Mouse (Mus musculus): ENCODE results near the gene Gtf2f1.

Gene Gtf2f1

DNA sequence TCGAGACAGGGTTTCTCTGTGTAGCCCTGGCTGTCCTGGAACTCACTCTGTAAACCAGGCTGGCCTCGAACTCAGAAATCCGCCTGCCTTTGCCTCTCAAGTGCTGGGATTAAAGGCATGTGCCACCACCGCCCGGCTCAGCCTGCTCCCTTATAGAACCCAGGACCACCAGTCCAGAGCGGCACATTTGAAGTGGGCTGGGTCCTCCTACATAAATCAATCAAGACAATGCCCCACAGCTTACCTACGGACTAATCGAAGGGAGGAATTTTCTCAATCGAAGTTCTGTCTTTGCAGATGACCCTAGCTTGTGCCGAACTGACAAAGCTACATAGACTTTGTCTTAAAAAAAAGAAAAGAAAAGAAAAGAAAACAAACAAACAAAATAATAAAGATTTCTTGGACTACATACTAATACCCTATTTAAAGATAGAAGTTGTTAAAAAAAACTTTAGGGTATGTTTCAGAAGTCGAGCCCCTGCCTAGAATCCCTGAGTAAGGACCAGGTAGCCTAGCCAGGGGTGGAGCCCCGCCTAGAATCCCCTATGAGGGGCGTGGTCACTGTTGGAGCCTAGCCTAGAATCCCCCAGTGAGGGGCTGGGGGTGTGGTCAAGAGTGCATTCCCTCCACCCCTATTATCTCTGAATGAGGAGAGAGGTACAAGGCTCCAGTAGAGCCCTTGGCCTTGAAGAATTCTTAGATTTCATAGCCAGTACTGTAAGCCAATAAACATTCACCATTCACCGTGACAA, 37.0 kb downstream of the Gtf2f1 start:
- DNase-seq, result no peak

DNA sequence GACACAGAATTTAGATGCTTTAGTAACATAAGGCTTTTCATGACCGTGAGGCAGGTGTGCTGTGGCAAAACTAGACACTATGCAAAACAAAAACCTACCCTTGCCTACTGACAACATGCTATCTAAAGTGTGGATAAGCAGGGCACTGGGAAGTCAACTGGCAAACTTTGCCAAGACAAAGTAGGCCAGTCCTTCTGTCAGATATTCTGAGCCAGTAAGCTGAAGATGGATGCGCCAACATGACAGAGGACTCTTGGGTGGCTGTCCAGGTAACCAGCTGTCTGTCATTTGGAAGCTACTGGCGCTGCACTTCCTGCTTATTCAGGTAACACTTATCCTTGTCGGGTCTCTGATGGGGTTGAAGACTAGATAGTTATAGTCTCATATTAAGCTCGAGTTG, 41.0 kb downstream of the Gtf2f1 start:
- DNase-seq, result no peak

DNA sequence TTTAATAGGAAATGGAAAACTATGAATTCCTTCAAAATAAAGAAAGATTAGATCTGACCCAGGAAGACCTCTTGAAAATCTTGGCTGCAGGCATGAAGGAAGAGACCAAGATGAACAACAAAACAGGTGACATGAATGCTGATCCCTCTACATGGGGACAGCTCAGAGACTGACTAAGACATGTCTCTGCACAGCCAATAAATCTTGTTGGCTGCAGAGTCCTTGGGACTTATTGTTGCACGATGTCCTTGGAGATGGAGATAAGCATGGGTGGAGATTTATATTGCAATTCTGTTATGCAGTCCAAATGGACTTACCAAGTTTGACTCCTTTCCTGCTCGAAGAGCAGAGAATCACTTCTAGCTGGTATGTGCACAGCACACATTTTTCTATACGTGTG, 41.8 kb downstream of the Gtf2f1 start:
- no peak for DNase-seq

DNA sequence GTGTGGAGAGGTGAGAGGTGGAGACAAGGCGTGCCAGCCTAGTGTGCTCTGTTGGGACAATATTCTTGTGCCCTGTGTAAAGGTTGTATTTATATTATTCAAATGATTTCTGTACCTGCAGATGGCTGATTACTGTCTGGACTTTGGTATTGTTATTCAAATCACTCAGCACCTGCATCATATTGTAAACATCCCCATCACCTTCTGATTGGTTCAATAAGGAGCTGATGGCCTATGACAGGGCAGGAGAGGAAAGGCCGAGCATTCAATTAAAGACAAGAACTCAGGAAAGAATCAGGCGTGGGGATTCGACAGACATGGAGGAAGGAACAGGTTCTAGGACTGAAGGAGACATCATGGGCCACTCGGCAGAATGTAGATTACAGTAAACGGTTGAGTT, 47.4 kb downstream of the Gtf2f1 start:
- no peak for DNase-seq

DNA sequence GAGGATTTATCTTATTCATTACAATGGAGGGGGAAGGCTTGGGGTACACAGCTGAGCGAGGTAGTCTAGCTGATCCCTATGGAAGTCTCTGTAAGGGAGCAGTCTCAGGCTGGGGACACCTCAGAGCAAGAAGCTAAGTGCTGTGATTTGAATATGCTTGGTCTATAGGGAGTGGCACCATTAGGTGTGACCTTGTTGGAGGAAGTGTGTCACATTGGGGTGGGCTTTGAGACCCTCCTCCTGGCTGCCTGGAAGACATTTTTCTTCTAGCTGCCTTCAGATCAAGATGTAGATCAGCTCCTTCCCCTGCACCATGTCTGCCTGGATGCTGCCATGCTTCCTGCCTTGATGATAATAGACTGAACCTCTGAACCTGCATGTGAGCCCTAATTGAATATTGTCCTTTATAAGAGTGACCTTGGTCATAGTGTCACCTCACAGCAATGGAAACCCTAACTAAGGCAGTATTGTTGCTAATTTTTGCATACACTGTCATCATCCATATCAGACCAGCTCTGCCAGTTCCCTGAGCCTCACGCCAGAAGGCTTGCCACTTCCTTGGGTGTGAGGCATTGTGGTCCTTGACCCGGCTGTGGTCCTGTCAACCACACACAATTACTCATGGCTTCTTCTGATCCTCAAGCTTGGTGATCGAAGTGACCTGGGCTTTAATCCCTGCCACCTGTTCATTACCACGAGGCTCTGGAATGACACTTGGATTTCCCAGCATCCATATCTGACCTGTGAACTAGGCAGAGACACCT, 48.3 kb downstream of the Gtf2f1 start:
- DNase-seq, result no peak

DNA sequence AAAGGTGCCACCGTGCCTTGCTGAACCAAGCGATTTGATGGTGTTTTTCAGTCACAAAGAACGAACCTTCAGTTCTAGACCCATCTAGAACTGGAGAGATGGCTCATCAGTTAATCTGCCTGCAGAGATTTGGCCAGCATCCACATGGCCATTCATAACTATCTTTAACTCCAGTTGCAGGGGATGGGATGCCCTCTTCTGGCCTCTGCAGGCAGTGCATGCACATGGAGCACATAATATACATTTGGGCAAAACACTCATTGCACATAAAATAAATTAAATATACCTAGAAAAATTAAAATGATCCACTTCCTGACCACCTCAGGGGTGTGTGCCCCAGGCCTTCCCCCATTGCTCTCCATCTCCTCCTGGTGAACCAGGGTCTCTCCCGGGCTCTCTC, 49.2 kb downstream of the Gtf2f1 start:
- no peak for DNase-seq

DNA sequence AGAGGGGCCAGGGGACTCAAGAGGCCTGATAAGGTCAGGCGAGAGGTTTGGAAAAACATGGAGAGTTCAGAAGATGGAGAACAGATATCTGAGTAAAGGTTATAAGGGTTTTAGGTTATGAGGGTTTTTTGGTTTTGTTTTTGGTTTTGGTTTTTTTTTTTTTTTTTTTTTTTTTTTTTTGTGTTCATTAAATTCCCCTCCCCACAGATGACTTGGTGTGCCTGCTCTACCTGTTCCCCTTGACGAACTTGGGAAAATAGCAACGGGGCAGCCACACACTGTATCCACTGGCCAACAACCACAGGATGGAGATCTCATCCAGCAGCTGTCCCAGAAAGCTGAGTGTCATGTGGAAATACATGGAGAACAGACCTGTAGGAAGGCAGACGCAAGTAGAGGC, 52.4 kb downstream of the Gtf2f1 start:
- DNase-seq, result no peak

DNA sequence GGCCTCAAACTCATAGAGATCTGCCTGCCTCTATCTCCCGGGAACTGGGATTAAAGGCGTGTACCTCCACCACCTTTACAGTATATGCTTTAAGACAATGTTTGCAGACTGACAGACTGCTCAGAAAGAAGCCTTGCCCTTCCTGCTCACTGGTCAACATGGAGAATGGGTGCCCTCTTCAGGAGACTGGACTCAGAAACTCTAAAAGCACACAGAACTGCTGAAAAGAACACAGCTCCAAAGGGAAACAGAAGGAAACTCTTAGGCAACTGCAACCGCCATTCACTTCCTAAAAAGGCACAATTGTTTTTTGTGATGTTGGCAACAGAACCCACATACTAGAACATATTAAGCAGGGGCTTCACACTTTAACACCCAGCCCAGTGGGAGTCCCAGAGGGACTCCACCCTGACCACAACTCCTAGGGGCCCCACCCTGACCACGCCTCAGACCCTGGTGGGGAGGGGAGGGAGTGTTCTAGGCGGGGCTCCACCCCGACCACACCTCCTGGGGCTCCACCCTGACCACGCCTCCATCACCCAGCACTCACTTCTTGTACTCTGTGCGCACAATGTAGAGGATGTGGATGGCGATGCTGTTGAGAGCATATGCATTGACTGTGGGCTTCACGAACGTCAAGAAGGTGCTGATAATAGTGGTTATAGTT, 53.2 kb downstream of the Gtf2f1 start:
- DNase-seq, result no peak

DNA sequence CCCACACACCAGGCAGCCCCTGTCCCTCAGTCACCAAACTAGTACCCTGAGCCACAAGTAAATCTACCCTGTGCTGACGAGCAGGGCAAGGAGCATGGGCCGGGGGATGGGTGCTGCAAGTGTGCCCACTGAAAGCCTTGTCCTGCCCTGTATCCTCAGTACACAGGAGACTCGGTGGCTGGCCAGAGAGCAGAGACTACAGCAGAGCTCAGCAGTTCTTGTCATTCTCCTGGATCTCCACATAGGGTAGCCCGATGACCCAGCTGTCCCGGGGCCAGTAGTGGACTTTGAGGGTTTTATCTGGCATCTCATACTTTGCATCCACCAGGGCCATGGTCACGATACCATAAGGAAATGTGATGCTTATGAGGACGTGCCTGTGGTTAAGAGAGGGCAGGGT, 56.2 kb downstream of the Gtf2f1 start:
- DNase-seq, result no peak

Measured in right cerebral cortex, adult 18-20 months (tissue).